Mouse (Mus musculus): ENCODE results near the gene Zfp90.

DNA sequence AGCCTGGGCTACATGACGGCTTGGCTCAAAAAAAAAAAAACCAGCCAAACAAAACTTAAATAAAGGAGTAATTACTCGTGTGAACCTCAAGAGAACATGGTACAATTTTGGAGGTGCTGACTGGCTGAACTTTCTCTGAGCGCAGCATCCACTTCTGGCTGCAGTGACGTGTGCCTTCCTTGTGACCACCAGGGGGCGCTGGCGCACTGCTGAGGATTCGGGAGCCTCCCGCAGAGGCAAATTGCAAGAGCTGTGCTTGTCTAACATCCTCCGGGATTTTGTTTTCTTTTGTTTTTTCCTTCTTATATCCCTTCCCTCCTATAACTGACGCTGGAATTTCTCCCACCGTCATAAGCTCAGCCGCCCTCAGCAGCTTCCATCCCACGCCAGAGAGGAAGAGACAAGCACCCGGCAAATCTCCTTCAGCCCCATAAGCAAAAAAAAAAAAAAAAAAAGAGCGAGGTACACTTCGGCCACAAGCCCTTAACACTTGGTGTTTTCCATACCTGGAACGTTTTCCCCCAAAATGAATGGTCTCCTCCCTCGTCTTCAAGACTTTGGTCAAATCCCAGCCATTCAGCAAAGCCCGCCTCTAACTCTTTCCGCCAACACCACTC lies 17.9 kb downstream of the Zfp90 start:
- TF ChIP-seq GATA1 (IDR thresholded peaks at IDR 0.05; ENCODE audit: borderline replicate concordance, low read length) = no peak
- TF ChIP-seq FLI1 (IDR thresholded peaks at IDR 0.05; ENCODE audit: low read length) = no peak

All from megakaryocyte, embryonic 14.5 days (primary cell).